Mouse (Mus musculus): Measurements from ENCODE around the gene Epgn.

GRCm38 (mm10) chr5:91015216-91015615 lies 12.0 kb upstream of the Epgn start:
- no peak for TF ChIP-seq CTCF (IDR thresholded peaks at IDR 0.05; ENCODE audit: control insufficient read depth, insufficient read depth, insufficient replicate concordance, low read depth, low read length)
- TF ChIP-seq POLR2A (IDR thresholded peaks at IDR 0.05; ENCODE audit: control insufficient read depth, low read depth, low read length) = no peak
